In the genomic region with DNA sequence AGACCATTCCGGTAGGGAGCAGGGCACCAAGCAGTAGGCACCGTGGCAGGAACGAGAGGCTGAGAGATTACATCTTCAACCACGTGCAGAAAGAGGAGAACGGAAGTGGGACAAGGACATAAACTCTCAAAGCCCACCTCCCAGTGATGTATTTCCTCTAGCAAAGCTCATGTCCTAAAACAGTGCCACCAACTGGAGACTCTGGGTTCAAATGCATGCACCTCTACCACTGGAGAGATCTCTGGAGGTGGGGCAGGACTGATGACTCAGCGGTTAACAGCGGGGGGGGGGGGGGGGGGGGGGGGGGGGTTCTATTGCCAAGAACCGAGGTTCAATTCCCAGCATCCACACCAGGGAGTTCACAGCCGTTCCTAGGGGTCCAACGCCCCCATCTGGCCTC, we compare ENCODE assay signal across 22 mouse cellular contexts.
DNase-seq lines count a peak whose midpoint lies in the region; ATAC-seq and TF ChIP-seq lines count a peak whose summit lies in the region.
"Had no signal": no experiment of that assay in that cellular context is flagged by ENCODE, and none has a peak within 500 bp of the region (broad histone marks: within the 10 kb centered on the region; RNA-seq: fewer than 3 reads in every experiment).

No protein-coding gene starts in this region.

- no peak overlapping the region for H3K4me2 ChIP-seq in hindbrain, postnatal 0 days (ENCODE audit: low read depth, low read length)
- no peak overlapping the region for H3K4me2 ChIP-seq in hindbrain, embryonic 16.5 days (ENCODE audit: low read length)
- H3K4me2 ChIP-seq: hindbrain, embryonic 14.5 days had no signal

- DNase-seq in hindbrain, postnatal 0 days (ENCODE audit: low spot score) = no peak
- DNase-seq in ES-CJ7 (ENCODE audit: low read depth, low spot score) = peak; percentile 91
- no peak for DNase-seq in heart, postnatal 10 days
- DNase-seq in left cerebral cortex, postnatal 25 days (ENCODE audit: low spot score in 2 of 2) = no peak
- DNase-seq: adrenal gland, adult 8-10 months; adrenal gland, postnatal 36 days; cerebellum, adult 11 months; cerebellum, adult 8-10 months; cerebellum, postnatal 25 days; heart, adult 18-20 months; heart, postnatal 14 days; kidney, adult 18-20 months had no signal

- H3K9me3 ChIP-seq in hindbrain, postnatal 0 days (ENCODE audit: low read length) = no peaks in the 10 kb centered on the region
- H3K9me3 ChIP-seq in hindbrain, embryonic 16.5 days (ENCODE audit: control insufficient read depth, low read length) = no peaks in the 10 kb centered on the region; the same call in 1 of the 2 replicates
- peaks cover 2% of the 10 kb centered on the region; the same call in 1 of the 2 replicates for H3K9me3 ChIP-seq in E14TG2a.4 (ENCODE audit: low read length)
- H3K9me3 ChIP-seq: heart, embryonic 10.5 days had no signal

- no peaks in the 10 kb centered on the region for H3K4me1 ChIP-seq in hindbrain, postnatal 0 days (ENCODE audit: insufficient read depth, low read length)
- no peaks in the 10 kb centered on the region; the same call in 1 of the 2 replicates for H3K4me1 ChIP-seq in hindbrain, embryonic 16.5 days (ENCODE audit: control insufficient read depth, insufficient read depth, low read depth, low read length)
- peaks cover 79% of the 10 kb centered on the region for H3K4me1 ChIP-seq in E14TG2a.4 (replicated peaks; ENCODE audit: low read depth, low read length)
- H3K4me1 ChIP-seq: heart, embryonic 10.5 days had no signal

- 89% methylated on average over 8 of the region's 10 CpGs for WGBS in hindbrain, postnatal 0 days
- 86% methylated on average over 7 of the region's 10 CpGs for WGBS in hindbrain, embryonic 16.5 days

- ATAC-seq in hindbrain, postnatal 0 days = no peak
- no peak for ATAC-seq in hindbrain, embryonic 16.5 days
- ATAC-seq in megakaryocyte progenitor cell, adult 5-6 weeks (replicated peaks; ENCODE audit: poor library complexity) = 0 out of 2 replicates have a peak, but pooled peaks have one; percentile 24
- ATAC-seq: forebrain, embryonic 14.5 days; inflammation-experienced regulatory T-cells, adult 6 months had no signal

- no peak overlapping the region for H3K27ac ChIP-seq in hindbrain, postnatal 0 days
- no peak overlapping the region for H3K27ac ChIP-seq in hindbrain, embryonic 16.5 days (ENCODE audit: low read depth, low read length)
- H3K27ac ChIP-seq: heart, embryonic 10.5 days; hindbrain, embryonic 10.5 days; hindbrain, embryonic 14.5 days had no signal

- no peaks in the 10 kb centered on the region for H3K36me3 ChIP-seq in hindbrain, postnatal 0 days (ENCODE audit: insufficient read depth, low read length)
- no peaks in the 10 kb centered on the region for H3K36me3 ChIP-seq in hindbrain, embryonic 16.5 days (ENCODE audit: control insufficient read depth, insufficient read depth, low read length)
- no peaks in the 10 kb centered on the region for H3K36me3 ChIP-seq in E14TG2a.4 (ENCODE audit: insufficient read depth, low read length)
- H3K36me3 ChIP-seq: heart, embryonic 10.5 days; hindbrain, embryonic 10.5 days had no signal

- no peak overlapping the region for H3K9ac ChIP-seq in hindbrain, postnatal 0 days (replicated peaks; ENCODE audit: low read length)
- no peak overlapping the region for H3K9ac ChIP-seq in hindbrain, embryonic 16.5 days (ENCODE audit: low read depth, low read length)
- H3K9ac ChIP-seq: hindbrain, embryonic 14.5 days had no signal

- TF ChIP-seq CTCF in hindbrain, postnatal 0 days (IDR thresholded peaks at IDR 0.05; ENCODE audit: low read depth) = 0 out of 2 replicates have a peak, but pooled peaks have one; percentile 8
- TF ChIP-seq CTCF in E14TG2a.4 (conservative IDR thresholded peaks at IDR 0.05; ENCODE audit: low read length) = no peak

- H3K4me3 ChIP-seq in hindbrain, postnatal 0 days (ENCODE audit: low read length) = no peak overlapping the region
- no peak overlapping the region for H3K4me3 ChIP-seq in hindbrain, embryonic 16.5 days (ENCODE audit: low read length)
- peak overlapping the region; percentile 62 for H3K4me3 ChIP-seq in E14TG2a.4 (replicated peaks; ENCODE audit: low read length)
- H3K4me3 ChIP-seq: heart, embryonic 10.5 days; hindbrain, embryonic 10.5 days had no signal

- intact Hi-C loops in heart, postnatal 10 days (cut with DNase I) = no loop called here
- intact Hi-C loops in left cerebral cortex, postnatal 25 days (cut with DNase I) = no loop called here

- H3K27me3 ChIP-seq in hindbrain, postnatal 0 days (ENCODE audit: insufficient read depth, low read length) = no peaks in the 10 kb centered on the region
- no peaks in the 10 kb centered on the region for H3K27me3 ChIP-seq in hindbrain, embryonic 16.5 days (replicated peaks; ENCODE audit: control insufficient read depth, insufficient read depth, low read length)
- H3K27me3 ChIP-seq in E14TG2a.4 (ENCODE audit: insufficient read depth, low read length) = peaks cover 3% of the 10 kb centered on the region; the same call in 1 of the 2 replicates
- H3K27me3 ChIP-seq: CH12.LX, Patski had no signal
